Mouse (Mus musculus) stomach, embryonic 16.5 days (tissue): Measurements from ENCODE around the gene Sobp. TPM values are rescaled to one million over a fixed set of nuclear protein-coding genes. Genes with fewer than 3 reads are reported as not detected.

ENCODE experiments used
- polyA plus RNA-seq: library from polyadenylated mRNA; unstranded; fragments of >200 nt; fragmentation: Nextera tagmentation; extraction: Ambion mirVana; gene quantifications from 2 replicates; pipeline ENCODE4 v1.2.1, GENCODE M21; 2015

Gene Sobp
- polyA plus RNA-seq, 1 experiment from 2014 or later: 1.0 TPM

Other genes with a start within 250 kb of the Sobp start
- gene 9030612E09Rik, start 174 bp upstream of the Sobp start, polyA plus RNA-seq: 0.44 and 0.50 TPM in 2 replicates
- 11.9 and 12.5 TPM in 2 replicates for gene Pdss2, start 47.0 kb upstream of the Sobp start, polyA plus RNA-seq